Mouse (Mus musculus) limb, embryonic 13.5 days (tissue): ENCODE measurements around the gene Gadd45a. TPM values are rescaled to one million over a fixed set of nuclear protein-coding genes. Genes with fewer than 3 reads are reported as not detected.

Experiments used
- ATAC-seq: fragments of 200-750 bp; cut with Nextera tagmentation; 2 replicates; pipeline ENCODE4 v1.8.0; 2017; ENCODE audit warnings: low read depth, moderate number of reproducible peaks, moderate TSS enrichment; ENCODE audit not compliant: low FRiP score
- H3K27ac ChIP-seq: fragments of 300-500 bp; sonication (generic); 2 replicates; pipeline ENCODE4 v1.5.1; 2015; ENCODE audit warnings: inconsistent platforms, mild to moderate bottlenecking, moderate library complexity
- H3K27me3 ChIP-seq: fragments of 300-500 bp; sonication (generic); 2 replicates; pipeline ENCODE4 v1.6.1; 2015; ENCODE audit warnings: mild to moderate bottlenecking, inconsistent platforms
- H3K36me3 ChIP-seq: fragments of 300-500 bp; sonication (generic); 2 replicates; pipeline ENCODE4 v1.6.1; 2015; ENCODE audit warnings: inconsistent platforms, mild to moderate bottlenecking, moderate library complexity
- H3K4me1 ChIP-seq: fragments of 300-500 bp; sonication (generic); 2 replicates; pipeline ENCODE4 v1.6.1; 2015; ENCODE audit warnings: inconsistent platforms
- H3K4me2 ChIP-seq: fragments of 300-500 bp; sonication (generic); replicated peaks from 2 replicates; pipeline ENCODE4 v1.6.1; 2015; ENCODE audit warnings: inconsistent platforms, mild to moderate bottlenecking, moderate library complexity
- H3K4me3 ChIP-seq: fragments of 300-500 bp; sonication (generic); 2 replicates; pipeline ENCODE4 v1.5.1; 2015; ENCODE audit warnings: moderate library complexity, mild to moderate bottlenecking, inconsistent platforms
- H3K9ac ChIP-seq: fragments of 300-500 bp; sonication (generic); 2 replicates; pipeline ENCODE4 v1.6.1; 2015; ENCODE audit warnings: mild to moderate bottlenecking, inconsistent platforms
- H3K9me3 ChIP-seq: fragments of 300-500 bp; sonication (generic); 2 replicates; pipeline ENCODE4 v1.6.1; 2016; ENCODE audit warnings: inconsistent platforms
- WGBS: fragments of 180-500 bp; shearing (Covaris S2); methylation state at CpG from one replicate; pipeline ENCODE4 v1.1.7; 2015; 5-methylcytosine and 5-hydroxymethylcytosine counted together
- polyA plus RNA-seq: library from polyadenylated mRNA; unstranded; fragments of >200 nt; fragmentation: Nextera tagmentation; extraction: Ambion mirVana; gene quantifications from 2 replicates; pipeline ENCODE4 v1.2.1, GENCODE M21; 2015

Gene Gadd45a
- polyA plus RNA-seq, 1 experiment from 2014 or later, result 18.1 TPM

DNA sequence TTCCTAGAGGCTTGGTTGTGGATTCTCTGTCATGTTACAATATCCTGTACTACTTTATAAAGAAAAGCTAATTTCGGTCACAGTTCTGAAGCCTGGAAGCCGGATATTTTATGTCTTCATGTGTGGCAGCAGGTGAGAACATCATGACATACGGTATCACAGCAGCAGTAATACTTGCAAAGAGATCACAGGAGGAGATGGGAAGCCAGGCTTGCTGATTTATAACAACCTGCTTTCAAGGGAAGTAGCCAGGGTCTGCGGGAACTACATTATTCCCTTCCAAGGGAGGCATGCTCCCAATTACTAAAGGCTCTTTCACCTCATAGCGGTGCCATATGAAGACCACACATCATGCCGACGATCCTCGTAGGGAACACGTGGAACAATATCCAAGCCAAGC, 48.9 kb downstream of the Gadd45a start:
- Histone ChIP-seq H3K27me3 (no peaks in the 10 kb centered on the region), H3K4me2 (no peak overlapping the region), H3K4me1 (peaks cover 10% of the 10 kb centered on the region), H3K36me3 (no peaks in the 10 kb centered on the region), H3K9me3 (no peaks in the 10 kb centered on the region), H3K9ac (no peak overlapping the region), H3K27ac (no peak overlapping the region), H3K4me3 (no peak overlapping the region)
- 38% methylated on average over 9 of the region's 9 CpGs for WGBS
- no peak for ATAC-seq

DNA sequence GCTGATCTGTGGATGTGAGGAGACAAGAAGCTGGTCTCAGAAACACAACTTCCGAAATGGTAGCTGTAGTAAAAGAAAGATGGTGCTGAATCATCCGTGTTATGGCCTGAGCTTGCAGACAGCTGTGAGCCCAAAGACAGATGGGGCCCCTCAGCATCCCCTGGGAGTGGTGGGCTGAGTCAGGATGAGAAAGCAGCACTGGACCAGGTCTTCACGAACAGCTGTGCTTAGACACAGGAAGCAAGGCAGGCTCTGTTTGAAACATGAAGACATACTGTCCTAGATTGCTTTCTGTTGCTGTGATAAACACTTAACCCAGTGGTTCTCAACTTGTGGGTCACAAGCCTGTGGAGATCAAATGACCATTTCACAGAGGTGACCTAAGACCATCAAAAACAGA, 49.6 kb downstream of the Gadd45a start:
- Histone ChIP-seq H3K9ac (no peak overlapping the region), H3K4me2 (no peak overlapping the region), H3K27ac (no peak overlapping the region), H3K36me3 (no peaks in the 10 kb centered on the region), H3K27me3 (no peaks in the 10 kb centered on the region), H3K4me1 (peaks cover 10% of the 10 kb centered on the region), H3K4me3 (no peak overlapping the region), H3K9me3 (no peaks in the 10 kb centered on the region)
- no peak for ATAC-seq
- WGBS, result 62% methylated on average over 3 of the region's 3 CpGs

DNA sequence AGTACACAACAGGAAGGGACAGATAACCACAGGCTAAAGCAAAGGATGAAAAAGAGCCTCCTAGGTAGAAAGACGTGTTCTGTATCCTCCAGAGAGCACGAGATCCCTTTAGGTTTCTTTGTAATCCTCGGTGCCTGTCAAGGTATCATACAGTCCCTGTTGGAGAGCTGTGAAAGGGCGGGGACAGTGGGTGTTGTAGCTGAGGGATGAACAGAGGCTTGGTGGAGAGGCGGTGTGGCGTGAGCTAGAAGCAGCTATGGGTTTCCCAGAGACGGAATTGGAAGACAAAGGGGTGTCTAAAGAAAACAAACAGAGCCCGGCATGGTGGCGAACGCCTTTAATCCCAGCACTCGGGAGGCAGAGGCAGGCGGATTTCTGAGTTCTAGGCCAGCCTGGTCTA, 51.2 kb downstream of the Gadd45a start:
- H3K4me3 ChIP-seq, result no peak overlapping the region
- no peaks in the 10 kb centered on the region for H3K9me3 ChIP-seq
- no peaks in the 10 kb centered on the region for H3K36me3 ChIP-seq
- WGBS, result 87% methylated on average over 12 of the region's 12 CpGs
- no peak for ATAC-seq
- no peak overlapping the region for H3K27ac ChIP-seq
- no peak overlapping the region for H3K4me2 ChIP-seq
- H3K27me3 ChIP-seq, result no peaks in the 10 kb centered on the region
- H3K9ac ChIP-seq, result no peak overlapping the region
- peaks cover 10% of the 10 kb centered on the region for H3K4me1 ChIP-seq

DNA sequence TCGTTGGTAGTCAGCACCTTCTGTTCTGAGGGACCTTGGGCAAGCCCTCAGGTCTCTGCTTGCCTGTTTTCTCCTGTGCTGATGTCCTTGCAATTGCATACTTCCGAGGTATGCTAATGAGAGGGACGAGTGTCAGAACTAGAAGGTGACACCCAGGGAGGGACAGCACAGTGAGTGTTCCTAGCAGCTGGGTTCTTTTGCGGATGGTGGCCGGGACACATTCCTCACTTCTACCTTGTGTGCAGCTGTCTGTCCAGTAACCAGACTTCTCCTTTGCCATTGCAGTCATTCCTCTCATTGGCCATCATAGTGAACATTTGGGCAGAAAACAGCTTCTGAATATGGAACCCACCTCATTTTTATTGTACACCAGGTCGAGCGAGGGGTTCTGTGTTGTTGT, 51.8 kb downstream of the Gadd45a start:
- no peaks in the 10 kb centered on the region for H3K27me3 ChIP-seq
- H3K4me2 ChIP-seq, result no peak overlapping the region
- no peak; the same call in 1 of the 2 replicates for ATAC-seq
- H3K9ac ChIP-seq, result no peak overlapping the region
- no peak overlapping the region for H3K27ac ChIP-seq
- no peaks in the 10 kb centered on the region for H3K9me3 ChIP-seq
- no peaks in the 10 kb centered on the region for H3K36me3 ChIP-seq
- peaks cover 10% of the 10 kb centered on the region for H3K4me1 ChIP-seq
- WGBS, result 62% methylated on average over 7 of the region's 7 CpGs
- no peak overlapping the region for H3K4me3 ChIP-seq

Other genes with a start within 250 kb of the Gadd45a start
- gene Vmn1r39, start 226.8 kb downstream of the Gadd45a start, polyA plus RNA-seq, result not detected in 2 replicates
- 56.6 and 58.5 TPM in 2 replicates for gene Gng12, start 141.1 kb downstream of the Gadd45a start, polyA plus RNA-seq
- gene Serbp1, start 200.7 kb upstream of the Gadd45a start, polyA plus RNA-seq, result 391 and 419 TPM in 2 replicates